Mouse (Mus musculus) T-helper 2 cell (primary cell): ENCODE data around the gene Gfra1.

Source experiments
- in situ Hi-C: fragments of 300-600 bp; cut with MboI, MseI; formaldehyde crosslinking; loops from one replicate; pipeline ENCODE4 v1.15.1; 2025; ENCODE audit warnings: high pct_unique_total_duplicates

Gene Gfra1

GRCm38 (mm10) chr19:58395785-58396603 is 59.7 kb downstream of the Gfra1 start:
- in situ Hi-C loops, result no loop called here

DNA sequence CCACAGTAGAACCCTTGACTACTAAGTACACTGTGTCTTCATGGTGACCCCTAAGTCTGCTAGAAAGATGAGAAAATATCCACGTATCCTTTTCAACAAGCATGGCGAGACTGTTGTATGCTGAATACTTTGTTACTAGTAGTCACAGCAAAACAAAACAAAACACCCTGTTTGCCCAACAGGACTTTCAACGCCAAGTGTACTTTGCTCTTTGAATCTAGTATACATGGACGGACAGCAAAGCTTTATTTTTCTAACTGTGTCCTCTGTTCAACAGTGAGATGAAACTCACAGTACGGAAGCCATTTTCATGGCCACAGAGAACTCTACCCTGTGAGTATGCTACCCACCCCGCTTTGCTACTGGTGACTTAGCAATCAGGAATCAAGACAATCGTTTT is 62.6 kb downstream of the Gfra1 start:
- in situ Hi-C loops, result no loop called here

DNA sequence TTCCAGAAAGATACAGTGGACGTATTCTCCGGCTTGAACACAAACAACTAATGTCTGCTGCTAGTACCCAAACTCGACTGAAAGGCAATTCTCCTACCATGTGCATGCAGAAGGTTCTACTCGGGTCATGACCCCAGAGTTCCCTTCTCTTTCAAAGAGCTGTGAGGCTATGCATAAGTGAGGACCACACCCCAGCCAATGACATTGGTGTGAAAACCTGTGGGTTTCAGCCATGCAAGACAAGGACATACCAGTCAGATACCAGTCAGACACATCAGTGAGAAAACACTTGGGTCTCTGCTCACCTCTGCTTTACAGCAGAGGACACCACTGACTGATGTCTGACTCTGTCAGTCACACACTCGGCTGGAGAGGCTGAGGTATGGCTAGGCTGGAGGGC is 63.9 kb downstream of the Gfra1 start:
- in situ Hi-C loops, result no loop called here

DNA sequence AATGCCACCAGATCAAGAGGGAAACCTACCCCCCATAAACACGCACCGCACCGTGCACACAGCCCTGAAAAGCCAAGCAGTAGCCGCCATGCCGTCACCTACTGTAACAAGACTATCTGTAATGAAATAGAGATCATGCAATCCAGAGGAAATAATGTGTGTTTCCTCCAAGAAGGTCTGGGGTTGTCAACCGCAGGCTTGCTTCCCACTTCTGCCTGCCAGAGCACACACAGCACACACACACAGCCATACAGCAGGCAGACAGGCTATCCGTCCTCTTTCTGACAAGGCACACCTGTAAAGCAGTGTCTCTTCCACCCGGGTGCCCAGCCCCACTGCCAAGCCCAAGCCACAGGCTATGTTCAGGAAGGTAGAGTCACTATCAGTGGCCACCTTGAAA is 66.2 kb downstream of the Gfra1 start:
- in situ Hi-C loops, result no loop called here

DNA sequence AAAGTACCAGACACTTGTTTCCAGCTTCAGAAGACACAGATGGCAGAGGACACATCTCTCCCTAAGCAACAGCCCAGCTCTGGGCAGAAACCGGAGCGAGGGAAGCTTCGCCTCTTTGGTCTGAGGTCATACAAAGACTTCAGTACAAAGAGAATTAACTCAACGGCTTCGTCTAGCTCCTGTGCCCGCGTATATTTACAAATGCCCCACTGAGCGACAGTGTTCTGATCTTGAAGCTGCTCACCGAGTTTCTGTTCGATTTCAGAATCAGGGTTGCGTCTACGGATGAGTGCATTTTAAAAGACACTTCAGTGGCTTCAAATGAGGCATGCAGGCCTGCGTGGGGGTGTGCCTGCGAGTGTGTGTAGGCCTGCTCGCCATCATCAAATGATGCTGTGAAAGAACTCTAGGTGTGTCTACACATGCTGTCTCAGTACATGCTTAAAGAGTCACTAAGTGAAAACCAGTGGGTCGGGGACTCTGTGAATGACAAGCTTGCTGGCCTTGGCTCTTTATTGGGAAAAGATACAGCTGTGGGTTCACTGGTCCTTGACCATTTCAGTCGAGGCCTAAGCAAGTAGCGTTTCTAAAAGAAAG is 66.8 kb downstream of the Gfra1 start:
- in situ Hi-C loops, result no loop called here

- in situ Hi-C loops, result no loop called here
These were observed 72.4 kb downstream of the Gfra1 start for GRCm38 (mm10) chr19:58383273-58383672.

- in situ Hi-C loops, result no loop called here
These were observed 73.2 kb downstream of the Gfra1 start for GRCm38 (mm10) chr19:58382535-58382934.

- in situ Hi-C loops, result no loop called here
These were observed 77.7 kb downstream of the Gfra1 start for GRCm38 (mm10) chr19:58377969-58378368.

DNA sequence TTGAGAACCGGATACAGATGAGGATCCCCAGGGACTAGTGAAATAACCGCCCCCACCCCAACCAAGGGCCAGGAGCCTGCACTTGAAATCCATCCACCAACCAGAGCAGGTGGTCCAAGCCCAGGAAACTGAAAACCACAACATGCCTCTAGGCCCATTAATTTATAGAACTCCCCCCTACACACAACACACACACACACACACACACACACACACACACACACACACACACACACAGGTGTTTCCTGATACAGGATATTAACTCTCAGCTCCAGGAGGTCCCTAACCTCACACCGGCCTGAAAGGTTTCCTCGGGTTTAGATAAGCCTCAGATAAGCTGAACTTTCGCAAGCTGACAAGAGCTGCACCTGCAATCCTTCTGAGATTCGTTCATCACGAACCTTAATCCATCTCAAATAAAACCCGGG is 79.0 kb downstream of the Gfra1 start:
- in situ Hi-C loops, result no loop called here

DNA sequence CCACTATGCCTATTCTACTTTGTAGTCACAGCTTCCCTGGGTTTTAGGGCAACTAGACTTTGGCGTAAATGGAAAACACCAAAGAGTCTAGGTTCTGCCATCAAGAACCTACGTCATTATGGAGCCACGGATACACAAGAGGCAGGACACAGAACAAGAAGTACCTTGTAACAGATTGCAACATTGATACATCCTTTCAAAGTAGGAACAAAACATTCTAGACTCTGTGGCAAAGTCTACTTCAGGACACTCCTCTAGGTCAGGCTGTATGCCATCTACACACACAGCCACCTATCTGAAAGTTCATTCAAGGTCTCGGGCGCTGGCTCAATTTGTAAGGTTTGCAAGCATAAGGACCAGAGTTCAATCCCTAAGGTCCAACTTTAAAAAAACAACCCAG is 81.1 kb downstream of the Gfra1 start:
- in situ Hi-C loops, result no loop called here

DNA sequence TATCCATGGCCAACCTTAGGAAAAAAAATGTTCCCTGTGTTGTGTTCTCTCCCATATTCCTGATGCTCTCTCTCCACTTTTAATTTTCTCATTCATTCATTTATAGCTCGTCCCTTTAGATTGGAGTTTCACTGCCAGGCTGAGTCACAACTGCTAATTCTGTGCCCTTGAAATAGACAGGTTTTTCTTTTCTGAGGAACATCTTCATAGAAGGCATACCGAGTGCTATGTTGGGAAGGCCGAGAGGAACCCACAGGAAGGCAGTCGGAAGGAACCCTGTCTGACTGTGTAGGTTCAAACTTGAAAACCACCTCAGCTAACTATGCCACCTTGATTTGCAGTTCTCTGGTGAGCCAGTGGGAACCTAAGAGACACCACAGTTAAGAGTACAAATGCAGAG is 81.6 kb downstream of the Gfra1 start:
- in situ Hi-C loops, result no loop called here

GRCm38 (mm10) chr19:58368513-58368912 is 87.2 kb downstream of the Gfra1 start:
- in situ Hi-C loops, result no loop called here

DNA sequence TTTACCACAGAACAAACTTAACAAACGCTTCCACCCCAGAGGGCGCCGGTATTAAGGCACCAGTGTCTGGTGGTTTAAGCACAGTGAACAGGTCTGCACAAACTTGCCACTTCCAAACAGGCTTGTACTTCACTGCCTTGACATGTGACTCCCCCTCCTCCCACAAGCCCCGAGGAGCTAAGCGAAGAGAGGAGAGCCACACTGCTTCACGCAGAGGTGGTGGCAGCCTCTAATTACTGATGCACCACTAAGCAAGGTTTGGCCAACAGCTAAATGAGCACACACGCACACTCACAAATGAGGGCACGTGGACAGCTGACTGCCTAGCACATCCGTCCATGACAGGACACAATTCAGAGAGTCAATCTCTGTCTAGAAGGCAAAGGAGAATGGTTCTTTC is 91.0 kb downstream of the Gfra1 start:
- in situ Hi-C loops, result no loop called here

DNA sequence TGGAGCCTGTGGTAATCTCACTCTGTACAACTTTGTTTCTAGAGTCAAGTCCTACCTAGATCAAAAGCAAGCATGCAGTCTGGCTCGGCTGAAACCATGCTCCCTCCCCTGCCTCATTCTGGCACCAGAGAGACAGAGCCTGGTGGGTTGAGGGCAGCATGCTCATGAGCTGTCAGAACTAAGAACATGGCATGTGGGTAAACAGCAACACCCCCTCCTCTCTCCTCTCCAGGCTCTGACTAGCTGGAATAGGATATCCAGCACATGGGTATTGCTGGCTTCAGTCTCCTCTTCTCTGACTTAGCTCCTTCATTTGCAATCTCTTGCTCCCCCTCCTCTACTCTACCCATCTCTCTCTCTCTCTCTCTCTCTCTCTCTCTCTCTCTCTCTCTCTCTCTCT is 94.7 kb downstream of the Gfra1 start:
- in situ Hi-C loops, result no loop called here

- in situ Hi-C loops, result no loop called here
These were observed 97.6 kb downstream of the Gfra1 start for GRCm38 (mm10) chr19:58358063-58358462.

- in situ Hi-C loops, result no loop called here
These were observed 101.8 kb downstream of the Gfra1 start for GRCm38 (mm10) chr19:58353953-58354352.

DNA sequence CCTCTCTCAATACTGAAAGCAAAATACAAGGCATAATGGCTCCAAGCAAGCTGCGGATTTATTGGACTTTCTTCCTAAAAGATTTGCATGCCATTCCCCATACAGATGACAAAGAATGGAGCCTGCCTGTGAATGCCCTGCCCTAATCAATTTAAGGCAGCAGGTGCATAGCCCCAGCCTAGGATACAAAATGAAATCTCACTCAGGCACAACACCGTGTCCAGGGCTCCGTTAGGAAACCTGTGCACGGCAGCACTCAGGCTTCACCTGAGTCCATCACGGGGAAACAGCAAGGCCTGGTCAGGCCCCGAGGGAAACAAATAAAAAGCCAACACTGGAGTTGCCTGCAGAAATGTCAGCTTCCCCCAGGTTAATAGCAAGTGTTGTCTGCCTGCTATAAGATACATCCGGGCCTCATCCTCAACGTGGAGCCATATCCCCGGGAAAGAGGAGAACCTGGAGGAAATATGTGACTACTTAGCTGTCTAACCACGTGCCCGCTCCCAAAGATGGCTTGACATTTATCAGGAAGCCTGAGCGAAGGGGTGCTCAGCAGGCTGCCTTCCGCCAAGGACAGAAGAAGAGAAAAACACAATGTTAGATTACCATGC is 102.3 kb downstream of the Gfra1 start:
- in situ Hi-C loops, result no loop called here

DNA sequence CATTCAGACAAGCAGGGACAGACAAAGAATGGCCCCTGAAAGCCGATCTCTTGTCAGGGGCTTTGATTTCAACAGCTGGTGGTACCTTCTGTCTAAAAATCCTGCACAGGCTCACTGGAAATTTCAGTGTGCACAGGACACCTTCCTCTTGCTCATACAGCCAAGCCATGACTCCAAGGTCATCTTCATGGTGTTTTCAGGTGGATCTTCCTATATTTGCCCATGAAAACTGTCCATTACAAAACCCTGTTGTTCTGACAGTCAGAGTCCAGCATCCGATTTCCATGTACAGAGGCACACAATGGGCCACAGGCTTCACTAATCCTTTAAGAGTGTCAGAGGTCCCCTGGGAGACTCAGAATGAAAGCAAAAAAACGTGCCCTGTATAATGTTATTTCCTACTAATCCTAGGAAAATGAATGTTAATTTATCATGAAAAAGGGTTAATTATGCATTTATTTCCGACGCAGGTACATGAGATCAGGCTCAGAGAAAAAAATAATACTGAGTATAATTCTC is 105.8 kb downstream of the Gfra1 start:
- in situ Hi-C loops, result no loop called here

- in situ Hi-C loops, result no loop called here
These were observed 110.6 kb downstream of the Gfra1 start for GRCm38 (mm10) chr19:58345137-58345536.

DNA sequence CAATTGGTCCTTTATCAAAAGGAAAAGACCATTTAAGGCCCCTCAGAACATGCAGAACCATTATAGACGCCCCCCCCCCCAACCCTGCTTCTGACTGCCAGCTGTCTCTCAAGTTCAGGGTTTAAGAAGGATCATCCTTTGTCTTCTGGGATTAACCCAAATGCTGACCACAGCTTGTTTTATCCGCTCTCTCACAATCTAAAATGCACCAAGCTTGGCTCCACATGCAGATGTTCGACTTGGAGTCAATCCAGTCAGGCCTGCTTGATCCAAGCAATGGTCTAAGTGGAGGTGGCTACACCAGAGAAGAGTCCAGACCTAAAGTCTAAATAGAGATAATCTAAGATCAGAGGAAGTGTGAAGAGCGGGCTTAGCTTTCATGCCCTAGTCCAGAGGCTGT is 114.4 kb downstream of the Gfra1 start:
- in situ Hi-C loops, result no loop called here

GRCm38 (mm10) chr19:58340221-58340620 is 115.5 kb downstream of the Gfra1 start:
- in situ Hi-C loops, result no loop called here

DNA sequence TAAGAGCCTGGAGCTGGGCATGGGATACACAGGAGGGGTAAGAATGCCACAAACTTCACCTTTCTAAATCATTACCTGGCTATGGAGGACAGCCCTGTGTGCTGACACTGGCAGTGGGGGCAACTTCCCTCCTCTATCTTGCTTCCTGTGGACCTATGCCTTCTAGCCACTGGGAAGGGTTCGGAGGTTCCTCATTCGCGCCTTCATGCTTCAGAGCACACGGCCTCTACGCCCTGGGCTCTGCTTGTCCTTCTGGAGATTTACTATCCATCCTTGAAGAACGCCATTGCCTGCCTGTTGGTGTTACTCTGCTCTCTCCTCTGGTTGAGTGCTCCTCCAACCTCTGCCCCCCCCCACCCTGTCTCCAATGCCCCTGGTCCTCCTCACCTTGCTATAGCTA is 118.9 kb downstream of the Gfra1 start:
- in situ Hi-C loops, result no loop called here
